Mouse (Mus musculus): ENCODE data around the gene Ivl.

The Ivl gene

GRCm38 (mm10) chr3:92573449-92574041 is at the start of gene Ivl:
Gene Ivl (minus strand): TSS chr3:92573735.
- DNase-seq (ENCODE audit: low spot score in 2 of 2) = no peak

- DNase-seq (ENCODE audit: low spot score in 2 of 2) = no peak
Observed at GRCm38 (mm10) chr3:92621560-92621959, 48.0 kb upstream of the Ivl start, which contains the start of gene Lce6a. Gene Lce6a (minus strand): TSS chr3:92621660.

- DNase-seq (ENCODE audit: low spot score in 2 of 2) = no peak
Observed at GRCm38 (mm10) chr3:92609804-92610203, 36.3 kb upstream of the Ivl start.

- DNase-seq (ENCODE audit: low spot score in 2 of 2) = no peak
Observed at GRCm38 (mm10) chr3:92607392-92607791, 33.9 kb upstream of the Ivl start, which contains the start of gene 2210017I01Rik. Gene 2210017I01Rik (minus strand): TSS chr3:92607492.

GRCm38 (mm10) chr3:92602169-92602568 is 28.6 kb upstream of the Ivl start:
- DNase-seq (ENCODE audit: low spot score in 2 of 2) = no peak

- DNase-seq (ENCODE audit: low spot score in 2 of 2) = no peak
Observed at GRCm38 (mm10) chr3:92600456-92600855, 26.9 kb upstream of the Ivl start.

- DNase-seq (ENCODE audit: low spot score in 2 of 2) = no peak
Observed at GRCm38 (mm10) chr3:92599973-92600372, 26.4 kb upstream of the Ivl start.

- DNase-seq (ENCODE audit: low spot score in 2 of 2) = no peak
Observed at GRCm38 (mm10) chr3:92598429-92598828, 24.9 kb upstream of the Ivl start.

GRCm38 (mm10) chr3:92588858-92589257 is 15.3 kb upstream of the Ivl start, which contains the start of gene Smcp:
Gene Smcp (minus strand): TSS chr3:92588997.
- DNase-seq (ENCODE audit: low spot score in 2 of 2) = no peak

- no peak for DNase-seq (ENCODE audit: low spot score in 2 of 2)
Observed at GRCm38 (mm10) chr3:92587190-92587589, 13.7 kb upstream of the Ivl start.

GRCm38 (mm10) chr3:92585055-92585454 is 11.5 kb upstream of the Ivl start:
- DNase-seq (ENCODE audit: low spot score in 2 of 2) = no peak

GRCm38 (mm10) chr3:92583164-92583826 is 9.8 kb upstream of the Ivl start:
- DNase-seq (ENCODE audit: low spot score in 2 of 2) = no peak

- DNase-seq (ENCODE audit: low spot score in 2 of 2) = no peak
Observed at GRCm38 (mm10) chr3:92579508-92579907, 6.0 kb upstream of the Ivl start.

- DNase-seq (ENCODE audit: low spot score in 2 of 2) = no peak
Observed at GRCm38 (mm10) chr3:92578652-92579413, 5.3 kb upstream of the Ivl start.

- no peak for DNase-seq (ENCODE audit: low spot score in 2 of 2)
Observed at GRCm38 (mm10) chr3:92572514-92573155, 900 bp downstream of the Ivl start.

- no peak for DNase-seq (ENCODE audit: low spot score in 2 of 2)
Observed at GRCm38 (mm10) chr3:92568752-92569151, 4.8 kb downstream of the Ivl start.

- no peak for DNase-seq (ENCODE audit: low spot score in 2 of 2)
Observed at GRCm38 (mm10) chr3:92565418-92565817, 8.1 kb downstream of the Ivl start.

- no peak for DNase-seq (ENCODE audit: low spot score in 2 of 2)
Observed at GRCm38 (mm10) chr3:92534411-92534810, 39.1 kb downstream of the Ivl start, which contains the start of gene 2310046K23Rik. Gene 2310046K23Rik (minus strand): TSS chr3:92534511.
